Mouse (Mus musculus) urinary bladder, adult 18-20 months (tissue): Measurements from ENCODE around the gene Gm49403.
"Not testable (repeated sequence)": the region's sequence is repeated elsewhere in the genome, so short reads cannot be mapped to it uniquely, and the experiment has no call there.

Experiments used
- DNase-seq, 2 experiments: peaks; one replicate each; pipeline ENCODE4 v3.0.0; 2022; ENCODE audit warnings: low spot score in 2 of 2, mixed read lengths in 2 of 2

Gm49403 gene

DNA sequence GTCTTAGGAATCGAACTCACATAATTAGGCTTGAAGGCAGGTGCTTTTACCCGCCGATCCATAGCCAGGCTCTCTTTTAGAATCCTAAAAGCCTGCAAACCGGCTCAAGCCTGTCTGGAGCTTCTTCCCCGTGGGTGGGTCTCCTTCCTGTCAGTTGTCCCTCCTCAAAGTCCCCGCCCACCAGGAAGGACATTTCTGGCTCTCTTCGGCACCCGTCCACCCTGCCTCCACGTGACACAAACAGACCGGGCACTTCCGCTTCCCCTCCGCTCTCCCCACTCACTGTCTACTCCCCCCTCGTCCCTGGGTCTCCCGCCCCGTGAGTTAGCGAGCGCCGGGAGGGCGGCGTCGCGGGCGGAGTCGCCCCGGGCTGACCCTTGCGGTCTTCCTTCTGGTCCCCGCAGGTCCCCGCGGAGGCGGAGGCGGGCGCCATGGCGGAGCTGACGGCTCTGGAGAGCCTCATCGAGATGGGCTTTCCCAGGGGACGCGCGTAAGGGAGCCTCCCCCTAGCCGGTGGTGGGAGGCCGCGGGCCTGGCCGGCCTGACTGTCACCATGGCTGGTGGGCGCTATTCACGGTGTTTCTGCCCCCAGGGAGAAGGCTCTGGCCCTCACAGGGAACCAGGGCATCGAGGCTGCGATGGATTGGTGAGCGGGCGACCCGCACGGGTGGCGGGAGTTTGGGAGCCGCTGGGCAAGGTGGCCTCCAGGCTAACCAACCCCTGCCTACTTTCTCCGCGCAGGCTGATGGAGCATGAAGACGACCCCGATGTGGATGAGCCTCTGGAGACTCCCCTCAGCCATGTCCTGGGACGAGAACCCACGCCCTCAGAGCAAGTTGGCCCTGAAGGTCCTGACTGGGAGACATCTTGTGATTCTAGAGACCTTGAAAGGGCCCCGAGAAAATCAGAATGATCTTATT is 12.2 kb upstream of the Gm49403 start, which contains the start of gene Ubxn1:
Ubxn1 (plus strand) TSS at position 230 of the 920 bp plus-strand sequence.
- peak; percentile 98 for DNase-seq

DNA sequence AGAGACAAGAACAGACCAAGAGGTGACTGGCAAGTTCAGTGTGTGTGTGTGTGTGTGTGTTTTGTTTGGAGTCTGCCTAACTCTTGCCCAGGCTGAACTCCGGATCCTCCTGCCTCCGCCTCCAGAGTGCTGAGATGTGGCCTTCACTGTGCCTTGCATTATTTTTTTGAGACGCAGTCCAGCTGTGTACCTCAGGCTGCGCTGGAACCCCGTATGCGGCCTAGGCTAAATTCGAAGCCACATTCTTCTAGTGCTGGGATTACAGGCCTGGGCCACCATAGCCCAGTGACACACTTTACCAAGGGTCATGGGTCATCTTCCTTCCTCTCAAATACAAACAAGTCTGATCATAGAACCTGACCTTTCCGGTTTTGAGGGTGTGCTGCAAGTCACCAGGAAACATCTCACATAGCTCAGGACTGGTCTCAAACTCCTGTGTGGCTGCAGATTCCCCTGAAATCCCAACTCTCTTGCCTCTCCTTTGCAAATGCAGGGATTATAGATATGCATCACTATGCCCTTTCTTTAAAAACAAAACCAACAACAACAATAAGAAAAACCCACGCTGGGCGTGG is 11.4 kb upstream of the Gm49403 start:
- no peak for DNase-seq

DNA sequence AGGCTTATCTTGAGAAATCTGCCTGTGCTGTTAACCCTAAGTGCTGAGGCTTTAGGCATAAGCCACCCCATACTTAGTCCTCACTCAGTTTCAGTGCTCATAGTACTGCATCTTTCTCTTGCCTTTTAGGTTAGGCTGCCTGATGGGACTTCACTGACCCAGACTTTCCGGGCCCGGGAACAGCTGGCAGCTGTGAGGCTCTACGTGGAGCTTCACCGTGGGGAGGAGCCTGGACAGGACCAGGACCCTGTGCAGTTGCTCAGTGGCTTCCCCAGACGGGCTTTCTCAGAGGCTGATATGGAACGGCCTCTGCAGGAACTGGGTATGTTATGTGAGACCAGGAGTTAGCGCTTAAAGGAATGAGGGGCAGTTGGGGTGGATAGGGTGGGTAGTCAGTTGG is 8.7 kb upstream of the Gm49403 start:
- DNase-seq: no peak

DNA sequence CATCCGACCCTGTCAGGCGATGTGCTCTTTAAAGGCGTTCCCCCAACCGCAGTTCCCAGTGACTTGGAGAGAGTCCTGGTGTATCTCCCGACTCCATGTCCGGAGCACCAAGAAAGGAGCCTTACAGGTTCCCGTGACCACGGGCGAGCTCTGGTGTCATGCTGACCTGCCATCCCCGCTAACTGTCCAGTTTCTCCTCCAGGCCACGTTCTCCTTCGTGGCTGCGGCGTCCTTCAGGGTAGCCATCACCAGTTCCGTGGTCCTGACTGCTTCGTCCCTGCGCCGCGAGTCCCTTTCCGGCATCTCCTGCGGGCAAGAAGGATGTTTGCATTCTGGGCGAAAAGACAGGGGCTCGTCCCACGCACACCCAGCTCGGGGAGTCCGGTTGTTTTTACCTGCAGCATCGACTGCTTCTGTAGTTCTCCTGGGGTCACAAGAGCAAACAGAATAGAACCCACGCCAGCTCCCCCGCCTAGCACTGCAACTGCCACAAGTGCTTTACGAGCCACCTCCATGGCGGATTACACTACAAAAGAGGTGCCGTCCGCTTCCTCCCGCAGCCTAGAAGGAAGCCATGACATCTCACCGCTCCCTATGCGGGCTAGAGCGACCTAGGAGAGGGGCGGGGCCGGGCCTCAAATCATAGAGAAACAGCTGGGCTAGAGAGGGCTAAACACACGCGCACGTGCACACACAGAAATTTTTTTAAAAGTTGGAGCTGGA is 3.3 kb upstream of the Gm49403 start, which contains the start of gene Uqcc3:
Uqcc3 (minus strand) TSS at position 613 of the 723 bp plus-strand sequence.
- peak; percentile 78 to 86 for DNase-seq

DNA sequence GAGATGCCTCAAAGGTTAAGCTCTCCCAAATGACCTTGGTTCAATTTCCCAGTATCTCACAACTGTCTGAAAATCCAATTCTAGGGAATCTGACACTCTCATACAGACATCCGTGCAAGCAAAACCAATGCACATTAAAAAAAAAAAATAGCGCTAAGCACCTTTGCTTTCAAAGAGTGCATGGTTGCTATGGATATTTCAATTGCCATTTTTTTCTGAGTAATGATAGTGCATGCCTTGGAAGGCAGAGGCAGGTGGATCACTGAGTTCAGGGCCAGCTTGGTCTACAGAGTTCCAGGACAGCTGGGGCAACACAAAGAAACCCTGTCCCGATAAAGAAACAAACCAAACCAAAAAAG is 2.7 kb upstream of the Gm49403 start:
- DNase-seq: no peak

DNA sequence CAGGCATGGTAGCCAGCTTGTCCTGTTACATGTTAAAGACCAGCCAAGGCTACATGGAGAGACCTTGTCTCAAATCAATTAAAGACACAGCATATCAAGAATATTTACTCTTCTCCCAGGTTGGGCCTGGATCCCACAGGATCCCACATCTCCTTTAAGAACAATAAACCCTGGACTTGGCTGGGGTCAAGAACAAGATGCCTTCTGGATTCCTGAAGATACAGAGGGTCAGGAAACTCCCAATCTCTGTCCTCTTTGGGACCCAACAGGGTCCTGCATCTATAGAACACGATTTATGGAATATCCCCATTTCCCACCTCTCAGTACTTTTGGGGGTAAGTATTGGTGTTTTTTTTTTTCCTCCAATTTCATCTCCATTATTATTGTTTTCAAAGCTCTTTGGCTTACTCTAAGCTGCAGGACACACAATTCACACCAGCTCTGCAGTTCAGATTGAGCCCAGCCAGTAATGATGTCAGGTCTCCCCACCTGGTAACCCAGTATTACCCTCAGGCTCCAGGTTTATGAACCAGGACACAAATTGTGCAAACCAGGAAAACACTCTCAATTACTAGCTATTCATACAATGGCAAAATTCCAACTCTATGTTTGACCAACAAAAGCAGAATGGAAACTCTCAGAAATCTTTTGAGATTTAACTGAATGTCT is 3.3 kb downstream of the Gm49403 start:
- DNase-seq: no peak

DNA sequence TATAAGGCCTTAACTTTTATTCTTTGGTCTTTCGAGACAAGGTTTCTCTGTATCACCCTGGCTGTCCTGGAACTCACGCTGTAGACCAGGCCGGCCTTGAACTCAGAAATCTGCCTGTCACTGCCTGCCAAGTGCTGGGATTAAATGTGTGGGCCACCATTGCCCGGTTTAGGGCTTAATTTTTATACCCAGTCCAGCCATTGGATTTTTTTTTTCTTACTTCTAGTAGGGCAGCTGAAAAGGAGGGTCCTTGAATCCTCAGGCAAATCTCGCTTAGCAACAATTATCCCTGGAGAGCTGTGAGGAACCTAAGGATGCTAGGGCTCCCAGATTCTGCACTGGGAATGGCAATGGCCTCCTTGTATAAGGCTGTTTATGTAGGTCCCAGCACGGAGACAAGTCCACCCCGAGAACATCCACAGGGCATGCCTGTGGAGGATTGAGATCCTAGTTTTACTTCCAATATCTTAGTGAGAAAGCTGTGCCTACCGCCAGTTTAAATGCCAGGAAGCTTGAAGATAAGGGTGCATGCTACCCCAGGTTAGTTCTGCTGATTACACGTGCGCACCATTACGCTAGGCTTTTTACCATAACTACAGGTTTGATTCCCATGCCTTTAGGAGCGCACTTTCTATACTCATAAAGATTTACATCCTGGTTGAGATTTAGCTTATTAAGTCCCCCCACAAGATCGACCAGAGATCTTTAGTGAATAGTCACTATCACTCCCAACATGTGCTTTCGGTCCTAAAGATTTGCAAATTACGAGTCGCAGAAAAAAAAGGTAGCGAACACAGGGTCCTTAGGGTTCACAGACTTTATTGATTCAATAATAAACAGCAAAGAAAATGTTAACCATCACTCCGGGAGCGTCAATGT is 4.1 kb downstream of the Gm49403 start:
- DNase-seq: no peak

DNA sequence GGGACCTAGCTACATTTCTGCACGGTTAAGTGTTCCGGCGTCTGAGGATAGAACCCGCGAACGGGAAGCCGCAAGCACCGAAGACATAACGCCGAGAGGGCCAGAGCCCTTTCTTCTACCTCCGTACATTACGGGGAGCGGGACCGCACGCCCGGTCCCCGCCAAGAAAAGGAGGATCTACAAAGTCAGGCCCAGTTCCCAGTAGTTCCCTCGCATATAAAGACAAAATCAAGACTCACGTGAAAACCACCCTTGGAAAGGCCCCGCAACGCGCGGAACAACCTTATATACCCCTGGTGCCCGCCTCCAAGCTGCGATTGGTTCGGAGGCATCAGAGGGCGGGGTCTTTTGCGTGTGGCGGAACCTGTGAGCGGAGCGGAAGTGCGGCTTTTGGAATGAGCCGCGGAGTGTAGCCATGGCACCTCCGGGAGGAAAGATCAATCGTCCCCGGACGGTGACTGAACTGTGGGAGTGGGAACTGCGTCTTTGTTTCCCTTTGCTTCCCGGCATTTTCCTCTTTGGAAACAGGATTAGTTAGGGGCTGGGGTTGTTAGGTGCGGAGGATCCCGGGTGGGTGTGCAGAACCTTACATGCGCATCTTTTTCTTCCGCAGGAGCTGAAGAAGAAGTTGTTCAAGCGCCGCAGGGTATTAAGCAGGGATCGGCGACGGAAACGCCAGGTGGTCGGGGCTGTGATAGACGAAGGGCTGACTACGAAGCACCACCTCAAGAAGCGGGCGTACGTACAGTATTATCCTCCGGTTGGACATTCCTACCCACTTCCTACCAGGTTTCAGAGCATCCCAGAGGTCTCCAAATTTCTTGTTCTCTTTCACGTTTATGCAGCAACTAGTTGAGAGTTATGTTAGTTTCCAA is 5.0 kb downstream of the Gm49403 start, which contains the start of the genes 1810009A15Rik and Gm49416:
1810009A15Rik (plus strand) TSS at position 343 of the 875 bp plus-strand sequence.
Gm49416 (plus strand) TSS at position 416 of the 875 bp plus-strand sequence.
- DNase-seq: peak; percentile 80 to 92

DNA sequence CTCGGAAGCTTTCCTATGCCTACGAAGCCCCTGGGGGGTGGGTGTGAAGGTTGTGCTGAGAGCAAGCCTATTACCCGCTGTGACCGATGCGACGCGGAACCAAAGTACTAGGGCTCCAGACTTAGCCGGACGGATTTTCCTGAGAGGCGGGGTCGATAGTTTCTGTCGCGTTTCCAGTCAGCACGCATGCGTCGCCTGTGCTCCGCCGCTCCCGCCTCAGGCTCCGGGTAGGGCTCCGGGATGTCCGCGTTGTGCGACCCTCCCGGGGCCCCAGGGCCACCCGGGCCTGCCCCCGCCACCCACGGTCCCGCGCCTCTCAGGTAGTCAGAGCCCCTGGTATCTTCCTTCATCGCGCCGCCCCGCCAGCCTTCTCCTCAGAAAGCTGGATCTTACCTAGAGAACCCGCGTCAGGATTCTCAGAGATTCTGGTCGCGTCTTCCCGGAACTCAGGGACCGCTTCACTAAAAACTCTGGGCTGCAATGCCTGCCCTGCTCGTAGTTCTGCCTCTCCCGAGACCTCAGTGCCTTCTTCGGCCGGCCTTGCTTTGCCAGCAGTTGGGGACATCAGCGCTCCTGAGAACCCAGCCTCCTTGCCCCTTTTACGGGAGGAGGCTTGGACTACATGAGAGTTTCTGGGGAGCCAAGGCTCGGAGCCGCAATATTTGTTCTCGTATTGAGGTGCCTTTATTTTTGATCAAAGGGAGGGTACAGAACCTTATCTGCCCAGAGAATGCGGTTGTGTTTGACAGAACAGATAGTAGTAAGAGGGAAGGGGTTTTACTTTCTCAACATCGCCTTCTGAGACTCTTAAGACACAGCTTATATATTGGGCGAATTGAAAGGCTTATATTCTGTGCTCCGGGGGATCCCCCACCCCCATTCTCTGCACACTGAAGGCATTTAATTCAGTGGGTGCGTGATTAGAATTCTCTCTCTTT is 9.4 kb downstream of the Gm49403 start, which contains the start of gene Ints5:
Ints5 (plus strand) TSS at position 177 of the 938 bp plus-strand sequence.
- peak; percentile 71 to 79 for DNase-seq

DNA sequence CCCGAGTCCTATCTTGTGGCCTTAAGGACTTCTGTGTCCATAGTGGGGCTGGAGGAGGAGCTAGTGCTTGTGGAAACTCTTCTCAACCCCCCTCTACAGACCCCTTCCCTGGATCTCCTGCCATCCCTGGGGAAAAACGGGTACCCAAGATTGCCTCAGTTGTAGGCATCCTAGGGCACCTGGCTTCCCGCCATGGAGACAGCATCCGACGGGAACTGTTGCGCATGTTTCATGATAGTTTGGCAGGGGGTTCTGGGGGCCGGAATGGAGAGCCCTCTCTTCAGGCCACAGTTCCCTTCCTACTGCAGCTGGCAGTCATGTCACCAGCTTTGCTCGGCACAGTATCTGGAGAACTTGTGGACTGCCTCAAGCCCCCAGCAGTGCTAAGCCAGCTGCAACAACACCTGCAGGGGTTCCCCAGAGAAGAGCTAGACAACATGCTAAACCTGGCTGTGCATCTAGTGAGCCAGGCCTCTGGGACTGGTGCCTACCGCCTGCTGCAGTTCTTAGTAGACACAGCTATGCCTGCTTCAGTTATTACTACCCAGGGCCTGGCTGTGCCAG is 11.7 kb downstream of the Gm49403 start:
- DNase-seq: no peak

DNA sequence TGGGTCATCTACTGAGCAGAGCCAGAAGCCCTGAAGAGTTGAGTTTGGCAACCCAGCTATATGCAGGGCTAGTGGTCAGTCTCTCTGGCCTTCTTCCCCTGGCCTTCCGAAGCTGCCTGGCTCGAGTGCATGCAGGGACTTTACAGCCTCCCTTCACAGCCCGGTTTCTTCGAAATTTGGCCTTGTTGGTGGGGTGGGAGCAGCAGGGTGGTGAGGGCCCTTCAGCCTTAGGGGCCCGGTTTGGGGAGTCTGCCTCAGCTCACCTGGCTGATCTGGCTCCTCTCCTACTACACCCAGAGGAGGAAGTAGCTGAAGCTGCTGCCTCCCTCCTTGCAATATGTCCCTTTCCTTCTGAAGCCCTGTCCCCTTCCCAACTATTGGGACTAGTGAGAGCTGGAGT is 12.5 kb downstream of the Gm49403 start:
- DNase-seq: not testable (repeated sequence)

DNA sequence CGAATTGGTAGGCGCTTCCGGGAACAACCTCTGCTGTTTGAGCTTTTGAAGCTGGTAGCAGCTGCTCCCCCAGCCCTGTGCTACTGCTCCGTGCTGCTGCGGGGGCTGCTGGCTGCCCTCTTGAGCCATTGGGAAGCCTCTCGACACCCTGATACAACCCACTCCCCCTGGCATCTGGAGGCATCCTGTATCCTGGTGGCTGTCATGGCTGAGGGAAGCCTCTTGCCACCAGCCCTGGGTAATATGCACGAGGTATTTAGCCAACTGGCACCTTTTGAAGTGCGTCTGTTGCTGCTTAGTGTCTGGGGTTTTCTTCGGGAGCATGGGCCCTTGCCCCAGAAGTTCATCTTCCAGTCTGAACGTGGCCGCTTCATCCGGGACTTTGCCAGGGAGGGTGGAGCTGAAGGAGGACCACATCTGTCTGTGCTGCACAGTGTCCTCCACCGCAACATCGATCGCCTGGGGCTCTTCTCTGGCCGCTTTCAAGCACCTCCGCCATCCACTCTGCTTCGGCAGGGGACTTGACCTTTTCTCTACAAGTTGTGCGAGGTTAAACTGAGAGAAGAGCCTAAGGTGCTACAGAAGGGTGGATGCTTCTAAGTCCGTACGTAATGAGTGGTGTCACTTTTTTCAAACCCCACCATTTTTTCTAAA is 13.6 kb downstream of the Gm49403 start:
- not testable (repeated sequence) for DNase-seq

DNA sequence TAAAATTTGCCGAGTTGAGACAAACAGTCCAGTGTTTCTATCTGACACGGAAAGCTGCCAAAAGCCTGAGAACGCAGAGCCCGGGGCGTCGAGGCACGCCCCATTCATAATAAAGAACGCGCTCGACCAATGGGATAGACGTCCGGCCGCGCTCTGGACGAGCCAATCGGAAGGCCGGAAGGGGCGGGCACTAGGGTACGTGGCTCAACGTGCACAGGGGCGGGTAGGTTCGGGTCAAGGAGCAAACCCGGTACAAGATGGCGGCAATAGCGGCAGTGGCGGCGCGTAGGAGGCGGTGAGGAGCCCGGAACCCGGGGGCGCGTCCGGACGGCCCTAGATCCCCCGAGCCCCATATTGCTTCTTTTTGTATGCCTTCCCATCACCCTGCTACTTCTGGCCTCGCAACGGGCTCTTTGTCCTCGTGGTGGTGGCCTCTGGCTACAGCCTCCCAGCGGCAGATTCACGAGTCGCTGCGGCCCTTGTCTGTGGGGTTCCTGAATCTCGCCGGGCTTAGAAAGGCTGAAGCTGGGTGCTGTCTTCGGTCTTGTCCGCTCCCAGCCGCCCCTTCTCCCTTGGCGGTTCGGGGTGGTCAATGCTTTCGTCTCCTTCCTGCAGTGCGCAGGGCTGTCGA is 14.2 kb downstream of the Gm49403 start, which contains the start of gene Ganab:
Ganab (plus strand) TSS at position 207 of the 631 bp plus-strand sequence.
- DNase-seq: peak; percentile 89 to 95

DNA sequence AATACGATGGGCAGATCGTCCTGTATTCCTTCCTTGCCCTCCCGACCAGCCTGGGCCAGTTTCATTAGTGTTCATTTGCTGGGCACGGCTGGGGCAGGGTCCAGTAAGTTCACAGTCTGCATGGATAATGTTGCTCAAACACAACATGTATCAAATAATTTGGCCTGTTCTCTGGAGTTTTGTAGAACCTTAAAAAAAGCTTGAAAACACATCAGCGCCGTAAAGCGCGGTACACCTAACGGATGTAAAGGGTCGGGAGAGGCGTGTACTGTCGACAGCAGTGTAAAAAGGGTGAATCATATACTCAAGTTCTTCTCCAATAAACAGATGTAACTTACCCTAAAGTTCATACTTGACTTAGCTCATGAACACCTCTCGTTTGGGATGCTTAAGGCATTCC is 14.8 kb downstream of the Gm49403 start:
- DNase-seq: no peak

DNA sequence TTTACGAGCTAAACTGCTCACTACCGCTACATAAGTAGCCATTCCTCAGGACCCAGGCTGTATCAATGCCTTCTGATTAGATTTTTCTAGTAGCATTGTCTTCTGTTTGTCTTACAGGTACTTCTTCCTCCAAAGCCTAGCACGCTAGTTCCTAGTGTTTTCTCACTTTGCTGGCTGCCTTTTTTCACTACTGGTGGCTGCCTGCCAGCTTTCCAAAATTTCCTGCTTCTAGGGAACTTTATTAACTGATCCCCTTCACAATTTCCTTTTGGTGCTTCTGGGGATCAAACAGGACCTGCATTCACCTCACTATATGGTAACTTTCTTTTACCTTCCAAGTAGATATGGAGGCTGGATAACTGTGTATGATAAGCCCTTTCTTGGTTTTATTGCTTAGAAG is 15.3 kb downstream of the Gm49403 start:
- DNase-seq: no peak

DNA sequence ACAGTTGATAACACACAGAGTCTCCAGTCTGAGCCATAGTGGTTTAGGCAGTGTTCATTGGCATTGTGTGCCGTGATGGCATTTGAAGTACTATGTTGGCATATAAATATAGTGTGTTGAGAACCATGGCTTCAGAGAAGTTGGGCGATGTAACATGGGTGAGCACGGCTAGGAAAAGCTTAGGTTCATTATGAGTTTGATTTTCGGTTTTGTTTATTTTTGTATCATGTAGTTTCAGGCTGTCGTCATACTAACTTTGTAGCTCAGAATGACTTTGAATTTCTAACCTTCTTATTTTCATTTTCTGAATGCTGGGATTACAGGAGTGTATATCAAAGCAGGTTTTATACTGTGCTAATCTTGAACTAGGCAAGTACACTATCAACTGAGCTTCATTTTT is 19.7 kb downstream of the Gm49403 start:
- no peak for DNase-seq

DNA sequence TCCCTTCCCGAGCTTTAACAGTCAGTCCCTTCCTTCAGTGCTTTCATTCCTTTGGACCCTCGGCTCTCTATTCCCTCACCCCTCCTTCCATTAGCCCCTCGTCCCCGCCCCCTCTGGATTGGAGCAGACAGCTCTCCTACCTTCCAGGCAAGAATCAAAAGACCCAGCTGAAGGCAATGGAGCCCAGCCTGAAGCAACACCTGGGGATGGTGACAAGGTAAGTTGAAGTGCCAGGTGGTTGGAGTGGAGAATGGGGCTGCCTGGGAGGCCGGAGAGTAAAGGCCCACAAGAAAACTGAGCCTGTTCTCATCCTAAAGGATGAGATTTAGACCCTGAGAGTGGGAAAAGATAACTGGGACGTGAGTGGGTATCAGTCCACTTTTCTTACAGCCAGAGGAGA is 24.8 kb downstream of the Gm49403 start:
- no peak for DNase-seq
